Mouse (Mus musculus) ES-Bruce4 (cell line): ENCODE data around the gene P3h3.

Experiments used
- CTCF ChIP-seq: IDR thresholded peaks from one replicate; pipeline ENCODE4 v1.8.1; 2011; ENCODE audit warnings: low read depth, low read length
- EP300 ChIP-seq: IDR thresholded peaks from 2 replicates; pipeline ENCODE4 v1.6.1; 2011; ENCODE audit warnings: low read depth, low read length; ENCODE audit not compliant: insufficient read depth

GRCm38 (mm10) chr6:124806446-124807140, 51.0 kb downstream of the P3h3 start:
- no peak for TF ChIP-seq CTCF
- TF ChIP-seq EP300 = no peak
